Mouse (Mus musculus) myocyte (in vitro differentiated cells): Measurements from ENCODE around the gene Dach1. TPM values are rescaled to one million over a fixed set of nuclear protein-coding genes. Genes with fewer than 3 reads are reported as not detected.
A peak's percentile ranks its signal among the peaks of the same experiment; 100 is the strongest.

Experiments used
- H3K27me3 ChIP-seq: one replicate; pipeline ENCODE4 v1.6.1; 2011; ENCODE audit not compliant: control insufficient read depth, insufficient read depth, insufficient read length
- H3K36me3 ChIP-seq: one replicate; pipeline ENCODE4 v1.6.1; 2011; ENCODE audit not compliant: control insufficient read depth, insufficient read depth
- H3K4me2 ChIP-seq: one replicate; pipeline ENCODE4 v1.6.1; 2011; ENCODE audit warnings: low read depth, control low read depth
- H3K4me3 ChIP-seq: one replicate; pipeline ENCODE4 v1.5.1; 2011; ENCODE audit warnings: mild to moderate bottlenecking, control low read depth, moderate library complexity
- H3K79me2 ChIP-seq: one replicate; pipeline ENCODE4 v1.6.1; 2011; ENCODE audit not compliant: control insufficient read depth, insufficient read depth
- H3ac ChIP-seq: one replicate; pipeline ENCODE4 v1.6.1; 2011; ENCODE audit not compliant: control insufficient read depth, insufficient read length
- CEBPB ChIP-seq: IDR thresholded peaks from 2 replicates; pipeline ENCODE4 v1.6.1; 2011; ENCODE audit warnings: mild to moderate bottlenecking, moderate library complexity; ENCODE audit not compliant: poor library complexity, insufficient read depth, severe bottlenecking
- E2F4 ChIP-seq: IDR thresholded peaks from one replicate; pipeline ENCODE4 v1.6.1; 2011; ENCODE audit warnings: mild to moderate bottlenecking, control low read depth, moderate library complexity; ENCODE audit not compliant: insufficient read depth
- MAX ChIP-seq: IDR thresholded peaks from one replicate; pipeline ENCODE4 v1.6.1; 2011; ENCODE audit warnings: low read depth, mild to moderate bottlenecking, control low read depth
- MYOD1 ChIP-seq, 3 experiments: IDR thresholded peaks; one replicate each; pipeline ENCODE4 v1.6.1; 2011; ENCODE audit warnings: control low read depth in 2 of 3, low read depth in 2 of 3, mild to moderate bottlenecking in 2 of 3, moderate library complexity in 1 of 3; ENCODE audit not compliant: insufficient read length in 2 of 3, control insufficient read depth in 1 of 3
- MYOG ChIP-seq, 3 experiments: IDR thresholded peaks; one replicate each; pipeline ENCODE4 v1.6.1; 2011; ENCODE audit warnings: control low read depth in 2 of 3, low read depth in 2 of 3, mild to moderate bottlenecking in 2 of 3; ENCODE audit not compliant: insufficient read length in 2 of 3, control insufficient read depth in 1 of 3, insufficient read depth in 1 of 3
- POLR2A ChIP-seq: IDR thresholded peaks from one replicate; pipeline ENCODE4 v1.6.1; 2011; ENCODE audit warnings: low read depth, mild to moderate bottlenecking, control low read depth, moderate library complexity; ENCODE audit not compliant: insufficient read length
- POLR2AphosphoS2 ChIP-seq: IDR thresholded peaks from one replicate; pipeline ENCODE4 v1.6.1; 2011; ENCODE audit warnings: low read depth, control low read depth; ENCODE audit not compliant: insufficient read length
- REST ChIP-seq: IDR thresholded peaks from one replicate; pipeline ENCODE4 v1.6.1; 2011; ENCODE audit warnings: mild to moderate bottlenecking, control low read depth, moderate library complexity; ENCODE audit not compliant: insufficient read depth, insufficient read length
- SRF ChIP-seq: IDR thresholded peaks from one replicate; pipeline ENCODE4 v1.6.1; 2011; ENCODE audit warnings: low read depth; ENCODE audit not compliant: control insufficient read depth, insufficient read length
- TCF12 ChIP-seq: IDR thresholded peaks from one replicate; pipeline ENCODE4 v1.6.1; 2011; ENCODE audit warnings: mild to moderate bottlenecking, control low read depth; ENCODE audit not compliant: poor library complexity, insufficient read depth, severe bottlenecking
- TCF3 ChIP-seq: IDR thresholded peaks from one replicate; pipeline ENCODE4 v1.6.1; 2011; ENCODE audit warnings: low read depth, control low read depth; ENCODE audit not compliant: insufficient read length
- USF1 ChIP-seq: IDR thresholded peaks from one replicate; pipeline ENCODE4 v1.6.1; 2011; ENCODE audit warnings: low read depth, mild to moderate bottlenecking, control low read depth, moderate library complexity
- polyA plus RNA-seq: library from polyadenylated mRNA; unstranded; fragments of >200 nt; fragmentation: generic; extraction: Trizol; gene quantifications from one replicate; pipeline ENCODE4 v1.2.1, GENCODE M21; 2012; ENCODE audit warnings: missing spikeins

Gene Dach1
- polyA plus RNA-seq, 1 experiment, result not detected

DNA sequence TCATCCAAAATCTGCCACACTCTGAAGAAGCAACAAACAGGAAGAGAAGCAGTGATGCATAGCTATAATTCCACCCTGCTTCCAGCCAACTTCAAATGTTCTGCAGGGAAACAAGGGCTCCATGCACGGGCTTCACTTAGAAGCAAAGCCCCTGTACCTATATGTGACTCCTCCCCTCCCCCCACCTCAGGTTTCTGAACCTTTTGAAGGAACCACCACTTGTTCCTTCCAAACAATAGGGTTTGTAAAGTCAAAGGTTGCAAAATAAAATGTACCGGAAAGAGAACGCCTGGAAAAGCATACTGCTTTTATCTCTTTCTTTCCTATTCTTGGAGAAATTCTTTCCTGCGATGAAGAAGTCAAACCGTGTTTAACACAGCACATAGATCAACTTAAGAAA, 2.3 kb upstream of the Dach1 start:
- peaks cover 8% of the 10 kb centered on the region for H3K27me3 ChIP-seq
- H3K4me3 ChIP-seq, result no peak overlapping the region
- H3K79me2 ChIP-seq, result no peaks in the 10 kb centered on the region
- H3ac ChIP-seq, result no peak overlapping the region
- TF ChIP-seq MAX, result no peak
- no peak for TF ChIP-seq E2F4
- TF ChIP-seq SRF, result no peak
- TF ChIP-seq USF1, result no peak
- TF ChIP-seq MYOG (IDR thresholded peaks at IDR 0.05; ENCODE audit: control insufficient read depth in 1 of 3, insufficient read depth in 1 of 3, insufficient read length in 2 of 3, low read depth in 2 of 3), result no peak
- TF ChIP-seq POLR2A, result no peak
- TF ChIP-seq CEBPB, result no peak
- TF ChIP-seq MYOD1 (IDR thresholded peaks at IDR 0.05; ENCODE audit: control insufficient read depth in 1 of 3, insufficient read length in 2 of 3, low read depth in 2 of 3), result no peak
- no peak for TF ChIP-seq REST
- TF ChIP-seq TCF3, result no peak
- no peak for TF ChIP-seq POLR2AphosphoS2
- H3K36me3 ChIP-seq, result no peaks in the 10 kb centered on the region
- no peak overlapping the region for H3K4me2 ChIP-seq

DNA sequence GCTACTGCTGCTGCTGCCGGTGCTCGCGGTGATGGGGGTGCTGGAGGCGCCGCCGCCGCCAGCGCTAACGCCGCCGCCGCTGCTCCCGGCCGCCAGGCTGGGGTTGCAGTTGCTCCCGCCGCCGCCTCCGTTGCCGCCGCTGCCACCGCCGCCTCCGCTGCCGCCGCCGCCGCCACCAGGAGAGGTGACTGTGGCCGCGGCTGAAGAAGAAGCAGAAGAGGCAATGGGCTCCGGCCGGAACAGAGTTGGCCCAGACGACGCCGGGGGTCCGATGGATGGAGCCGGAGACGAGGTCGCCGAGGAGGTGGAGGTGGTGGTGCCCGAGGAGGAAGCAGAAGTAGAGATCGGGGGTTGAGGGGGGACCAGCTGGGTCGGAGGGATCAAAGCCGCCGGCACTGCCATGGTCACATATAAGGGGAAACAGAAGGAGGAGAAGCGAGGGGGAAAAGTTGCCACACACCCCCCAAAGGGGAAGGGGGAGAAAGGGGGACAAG, 610 bp downstream of the Dach1 start:
- no peaks in the 10 kb centered on the region for H3K79me2 ChIP-seq
- H3K4me3 ChIP-seq, result no peak overlapping the region
- peaks cover 8% of the 10 kb centered on the region for H3K27me3 ChIP-seq
- H3K36me3 ChIP-seq, result no peaks in the 10 kb centered on the region
- H3K4me2 ChIP-seq, result peak overlapping the region; percentile 42
- H3ac ChIP-seq, result no peak overlapping the region
- TF ChIP-seq TCF3, result no peak
- no peak for TF ChIP-seq SRF
- TF ChIP-seq POLR2AphosphoS2, result no peak
- TF ChIP-seq TCF12, result no peak
- TF ChIP-seq REST, result no peak
- no peak for TF ChIP-seq MYOG (IDR thresholded peaks at IDR 0.05; ENCODE audit: control insufficient read depth in 1 of 3, insufficient read depth in 1 of 3, insufficient read length in 2 of 3, low read depth in 2 of 3)
- TF ChIP-seq MYOD1 (IDR thresholded peaks at IDR 0.05; ENCODE audit: control insufficient read depth in 1 of 3, insufficient read length in 2 of 3, low read depth in 2 of 3), result no peak
- TF ChIP-seq USF1, result no peak
- TF ChIP-seq MAX, result no peak
- no peak for TF ChIP-seq E2F4
- TF ChIP-seq POLR2A, result no peak
- TF ChIP-seq CEBPB, result no peak

DNA sequence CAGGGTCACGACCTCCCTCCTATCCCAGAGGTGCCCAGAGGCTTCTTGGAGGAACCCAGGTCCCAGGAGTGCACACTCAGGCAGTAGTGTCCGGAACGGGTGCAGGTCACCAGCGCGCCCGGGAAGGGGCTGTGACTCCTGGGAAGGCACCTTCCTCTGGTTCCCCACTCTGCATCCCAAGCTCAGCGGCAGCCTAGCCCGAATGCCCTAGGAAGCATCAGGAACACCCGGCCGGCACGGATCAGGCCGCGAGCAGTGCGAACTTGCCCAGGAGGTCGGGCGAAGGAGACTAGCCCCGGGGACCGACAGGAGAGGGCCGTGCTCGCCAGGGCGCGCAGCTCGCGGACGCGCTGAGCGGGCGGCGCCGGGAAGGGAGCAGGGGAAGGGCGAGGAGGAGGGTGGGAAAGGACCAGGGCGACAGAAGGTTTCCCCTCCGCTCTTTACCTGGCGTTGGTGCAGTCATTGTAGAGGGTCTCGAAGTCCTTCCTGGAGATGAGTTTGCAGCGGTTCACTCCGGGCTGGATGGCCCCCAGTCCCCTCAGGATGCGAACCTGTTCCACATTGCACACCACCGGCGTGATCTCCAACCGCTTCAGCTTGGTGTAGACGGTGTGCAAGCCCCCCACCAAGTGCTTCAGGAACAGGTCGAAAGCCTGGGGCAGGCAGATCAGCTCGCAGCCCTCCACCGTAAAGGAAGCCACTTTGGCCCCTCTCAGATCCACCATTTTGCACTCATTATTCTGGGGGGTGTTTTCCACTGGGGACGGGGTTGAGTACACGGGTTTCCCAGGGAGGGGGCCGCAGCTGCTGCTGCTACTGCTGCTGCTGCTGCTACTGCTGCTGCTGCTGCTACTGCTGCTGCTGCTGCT, 1.3 kb downstream of the Dach1 start:
- no peak overlapping the region for H3K4me3 ChIP-seq
- TF ChIP-seq TCF12 (no peak), USF1 (no peak), TCF3 (no peak), POLR2AphosphoS2 (no peak), MYOG (IDR thresholded peaks at IDR 0.05; ENCODE audit: control insufficient read depth in 1 of 3, insufficient read depth in 1 of 3, insufficient read length in 2 of 3, low read depth in 2 of 3) (no peak), REST (no peak), E2F4 (no peak), MAX (no peak)
- H3K4me2 ChIP-seq, result peak overlapping the region; percentile 18
- H3K36me3 ChIP-seq, result no peaks in the 10 kb centered on the region
- H3K27me3 ChIP-seq, result peaks cover 8% of the 10 kb centered on the region
- H3K79me2 ChIP-seq, result no peaks in the 10 kb centered on the region
- no peak overlapping the region for H3ac ChIP-seq

DNA sequence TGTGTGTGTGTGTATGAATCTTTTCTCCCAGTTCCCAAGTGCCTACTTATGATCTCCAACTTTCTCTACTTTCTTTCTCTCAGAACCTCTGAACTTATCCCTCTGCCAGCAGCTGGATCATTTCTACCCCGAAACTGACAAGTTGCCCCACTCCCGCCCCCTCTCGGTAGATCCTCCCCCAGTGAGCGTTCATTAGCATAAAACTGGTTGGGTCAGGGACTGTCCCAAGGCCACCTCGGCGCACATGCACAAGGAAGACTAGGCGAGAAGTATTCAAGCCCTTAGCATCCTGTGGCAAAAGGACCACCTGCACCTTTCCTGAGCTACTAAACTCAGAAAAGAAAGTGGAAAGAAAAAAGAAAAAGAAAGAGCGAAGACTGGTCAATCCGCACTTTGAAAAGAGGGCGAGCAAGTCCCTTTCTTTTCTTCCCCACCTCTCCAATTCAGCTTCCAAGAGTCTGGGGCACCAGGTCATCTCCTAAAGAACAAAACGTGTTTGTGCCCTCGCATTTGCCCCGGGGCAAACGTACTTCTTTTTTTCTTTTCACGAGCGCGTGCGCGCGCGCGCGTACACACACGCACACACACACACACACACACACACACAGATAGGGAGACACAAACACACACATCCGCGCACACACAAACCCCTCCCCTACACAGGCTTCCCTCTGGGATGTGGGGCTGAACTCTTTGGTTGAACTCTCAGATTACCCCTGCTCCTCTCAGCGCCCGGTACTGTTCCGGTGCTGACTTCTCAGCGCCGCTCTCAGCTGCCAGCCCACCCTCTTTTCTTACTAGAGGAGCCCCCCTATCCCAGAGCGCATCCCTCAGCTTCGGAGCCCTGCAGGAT, 2.2 kb downstream of the Dach1 start:
- Histone ChIP-seq H3K79me2 (no peaks in the 10 kb centered on the region), H3ac (no peak overlapping the region), H3K27me3 (peaks cover 8% of the 10 kb centered on the region), H3K4me3 (no peak overlapping the region), H3K36me3 (no peaks in the 10 kb centered on the region), H3K4me2 (no peak overlapping the region)
- TF ChIP-seq E2F4, result no peak
- no peak for TF ChIP-seq REST
- TF ChIP-seq POLR2A, result no peak
- TF ChIP-seq CEBPB, result no peak
- no peak for TF ChIP-seq USF1
- TF ChIP-seq TCF3, result no peak
